Comparison of ENCODE assay signal across 8 mouse cellular contexts in the genomic region with DNA sequence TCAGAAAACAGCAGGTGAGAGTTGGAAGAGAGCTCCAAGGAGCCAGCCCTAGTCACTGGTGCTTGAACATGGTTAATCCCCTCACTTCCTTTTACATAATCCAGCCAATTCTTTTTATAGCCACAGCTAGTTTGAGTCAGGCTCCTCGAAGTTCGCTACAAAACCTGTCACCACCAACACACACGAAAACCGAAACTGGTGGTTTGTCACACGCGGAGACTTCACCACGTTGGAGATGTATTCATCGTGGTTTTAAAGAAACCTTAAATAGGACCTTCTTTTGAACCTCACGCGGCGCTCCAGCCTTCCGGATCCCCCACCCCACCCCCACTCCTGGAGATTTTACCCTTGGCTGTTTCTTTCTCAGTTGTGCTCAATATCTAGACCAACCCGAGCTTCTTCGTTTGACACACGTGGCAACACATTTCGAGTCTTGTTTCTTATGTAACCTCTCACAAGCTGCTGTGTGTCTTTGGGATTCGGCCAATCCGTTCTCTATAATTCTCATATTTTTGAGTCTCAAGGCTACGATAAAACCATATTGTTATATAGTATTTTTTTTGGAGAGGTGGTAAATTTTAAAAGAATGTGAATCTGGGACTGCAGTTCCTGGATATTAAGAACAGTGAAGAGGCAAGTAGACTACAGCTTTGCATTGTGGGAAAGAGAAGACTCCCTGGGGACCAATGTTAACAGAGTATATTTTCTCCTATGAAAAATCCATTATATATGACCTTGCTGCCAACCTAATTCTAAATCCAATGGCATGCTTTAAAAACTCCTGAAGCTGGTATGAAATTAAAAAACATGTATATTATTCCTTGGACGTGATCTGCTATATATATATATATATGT. TPM values are rescaled to one million over a fixed set of nuclear protein-coding genes. Genes with fewer than 3 reads are reported as not detected.
DNase-seq lines count a peak whose midpoint lies in the region; ATAC-seq lines count a peak whose summit lies in the region.

No protein-coding gene starts in this region.

- H3K9me3 ChIP-seq in forebrain, embryonic 12.5 days: no peaks in the 10 kb centered on the region
- peaks cover 16% of the 10 kb centered on the region for H3K9me3 ChIP-seq in megakaryocyte, embryonic 14.5 days

- no peaks in the 10 kb centered on the region for H3K36me3 ChIP-seq in forebrain, embryonic 12.5 days (replicated peaks)
- H3K36me3 ChIP-seq in megakaryocyte, embryonic 14.5 days (replicated peaks; ENCODE audit: low read length): no peaks in the 10 kb centered on the region
- no peaks in the 10 kb centered on the region for H3K36me3 ChIP-seq in splenic B cell, adult 2 months (ENCODE audit: control insufficient read depth, insufficient read depth, low read length, poor library complexity, severe bottlenecking)

- peak overlapping the region; percentile 31 for H3K4me2 ChIP-seq in forebrain, embryonic 12.5 days

- intact Hi-C loops in heart, postnatal 10 days (cut with DNase I): loop anchor here (2.0 kb wide), 1 partner anchor 21 kb away; the partner anchor contains the start of gene Zdhhc17

- WGBS in forebrain, embryonic 12.5 days: 34% methylated on average over 20 of the region's 20 CpGs

- DNase-seq in A20 (ENCODE audit: low read depth, low spot score) (peak; percentile 67), adipocyte (ENCODE audit: low spot score) (no peak)
- DNase-seq in T-cell, adult 2 months (ENCODE audit: low spot score): peak; percentile 35
- peak; percentile 44 to 56 for DNase-seq in heart, postnatal 10 days
- peak; percentile 6 to 54 for DNase-seq in layer of hippocampus, adult 18-20 months (ENCODE audit: low spot score in 2 of 2)
- peak; percentile 61 for DNase-seq in splenic B cell, adult 2 months (ENCODE audit: low read depth, low spot score)

- no peak overlapping the region for H3K9ac ChIP-seq in forebrain, embryonic 12.5 days

- no peaks in the 10 kb centered on the region for H3K27me3 ChIP-seq in forebrain, embryonic 12.5 days
- H3K27me3 ChIP-seq in megakaryocyte, embryonic 14.5 days (replicated peaks): no peaks in the 10 kb centered on the region
- H3K27me3 ChIP-seq in splenic B cell, adult 2 months (ENCODE audit: control insufficient read depth, insufficient read depth, low read length, poor library complexity, severe bottlenecking): no peaks in the 10 kb centered on the region

- ATAC-seq in forebrain, embryonic 12.5 days (ENCODE audit: low FRiP score): no peak

- peaks cover 5% of the 10 kb centered on the region; the same call in 1 of the 2 replicates for H3K4me1 ChIP-seq in forebrain, embryonic 12.5 days
- H3K4me1 ChIP-seq in megakaryocyte, embryonic 14.5 days: peaks cover 24% of the 10 kb centered on the region

- no peak overlapping the region for H3K27ac ChIP-seq in forebrain, embryonic 12.5 days

- H3K4me3 ChIP-seq in forebrain, embryonic 12.5 days (replicated peaks): peak overlapping the region; percentile 5; the same call in 1 of the 2 replicates
- peak overlapping the region; percentile 91 for H3K4me3 ChIP-seq in megakaryocyte, embryonic 14.5 days (replicated peaks)

RNA-seq across cellular contexts. Expression of gene Zdhhc17, which starts 21.8 kb away (rescaled TPM):
- 40.2 and 45.2 TPM in 2 replicates for polyA plus RNA-seq in forebrain, embryonic 12.5 days (2016; fragmentation: Nextera tagmentation; extraction: Ambion mirVana)
- total RNA-seq in heart, postnatal 10 days (2021): 10 to 100 TPM; 25.3 to 29.7 TPM
- total RNA-seq in layer of hippocampus, adult 18-20 months (2021): 100 to 1,000 TPM; 102 to 107 TPM
- 0.29 and 1.3 TPM in 2 replicates for polyA plus RNA-seq in megakaryocyte, embryonic 14.5 days (2012; ENCODE audit: insufficient read depth, low replicate concordance)
